Mouse (Mus musculus): ENCODE measurements at regions not wholly inside any gene's neighbourhood (a gene's known extent, or its start where the extent isn't known, plus 50 kb on each side); places are given as distances from the start of the nearest gene placed in this dataset.
"Not testable (repeated sequence)": the region's sequence is repeated elsewhere in the genome, so short reads cannot be mapped to it uniquely, and the experiment has no call there.

- DNase-seq: peak; percentile 10
Observed at GRCm38 (mm10) chr8:100206557-100207349, 790.5 kb upstream of the Cdh8 start.

GRCm38 (mm10) chr8:100193228-100193627 is 777.0 kb upstream of the Cdh8 start:
- no peak for DNase-seq

GRCm38 (mm10) chr8:100190698-100191097 is 774.4 kb upstream of the Cdh8 start:
- no peak for DNase-seq

GRCm38 (mm10) chr8:100187976-100188375 is 771.7 kb upstream of the Cdh8 start:
- no peak for DNase-seq

- no peak for DNase-seq
Observed at GRCm38 (mm10) chr8:100176502-100176901, 760.2 kb upstream of the Cdh8 start.

GRCm38 (mm10) chr8:100145411-100145810 is 729.1 kb upstream of the Cdh8 start:
- DNase-seq: no peak

GRCm38 (mm10) chr8:100144124-100144680 is 727.9 kb upstream of the Cdh8 start:
- DNase-seq: no peak

GRCm38 (mm10) chr8:100104412-100105365 is 688.4 kb upstream of the Cdh8 start:
- DNase-seq: no peak

- DNase-seq: no peak
Observed at GRCm38 (mm10) chr8:100101957-100102356, 685.7 kb upstream of the Cdh8 start.

- no peak for DNase-seq
Observed at GRCm38 (mm10) chr8:100072059-100072729, 655.9 kb upstream of the Cdh8 start.

GRCm38 (mm10) chr8:100069761-100070160 is 653.5 kb upstream of the Cdh8 start:
- DNase-seq: no peak

- DNase-seq: no peak
Observed at GRCm38 (mm10) chr8:100038931-100039330, 622.7 kb upstream of the Cdh8 start.

GRCm38 (mm10) chr8:100034474-100034873 is 618.2 kb upstream of the Cdh8 start:
- DNase-seq: no peak

- DNase-seq: not testable (repeated sequence)
Observed at GRCm38 (mm10) chr8:100030358-100030757, 614.1 kb upstream of the Cdh8 start.

- DNase-seq: no peak
Observed at GRCm38 (mm10) chr8:100015638-100016037, 599.4 kb upstream of the Cdh8 start.

- no peak for DNase-seq
Observed at GRCm38 (mm10) chr8:99999554-99999953, 583.3 kb upstream of the Cdh8 start.

GRCm38 (mm10) chr8:99983696-99984095 is 567.4 kb upstream of the Cdh8 start:
- no peak for DNase-seq

GRCm38 (mm10) chr8:99954697-99955096 is 538.4 kb upstream of the Cdh8 start:
- DNase-seq: no peak

- DNase-seq: no peak
Observed at GRCm38 (mm10) chr8:99953876-99954275, 537.6 kb upstream of the Cdh8 start.

- DNase-seq: no peak
Observed at GRCm38 (mm10) chr8:99933159-99933558, 516.9 kb upstream of the Cdh8 start.
